Comparison of ENCODE assay signal across 9 mouse cellular contexts in the genomic region with DNA sequence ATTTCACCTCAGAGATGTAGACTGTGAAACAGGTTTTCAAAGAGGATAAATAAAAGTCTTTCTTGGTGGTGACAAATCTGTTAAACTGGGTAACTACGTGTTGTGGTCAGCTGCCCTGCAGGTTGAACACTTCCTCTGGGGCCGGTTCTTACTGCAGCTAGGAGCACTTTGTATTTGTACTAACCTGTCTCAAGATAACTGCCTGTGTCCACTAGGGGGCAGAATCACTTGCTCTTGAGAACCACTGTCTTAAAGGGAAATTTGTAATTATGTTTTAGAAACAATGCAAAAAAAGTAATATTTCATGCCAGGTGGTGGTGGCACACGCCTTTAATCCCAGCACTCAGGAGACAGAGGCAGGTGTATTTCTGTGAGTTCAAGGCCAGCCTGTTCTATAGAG. TPM values are rescaled to one million over a fixed set of nuclear protein-coding genes. Genes with fewer than 3 reads are reported as not detected.
A peak's percentile ranks its signal among the peaks of the same experiment; 100 is the strongest.
DNase-seq lines count a peak whose midpoint lies in the region; ATAC-seq lines count a peak whose summit lies in the region.
"Had no signal": no experiment of that assay in that cellular context is flagged by ENCODE, and none has a peak within 500 bp of the region (broad histone marks: within the 10 kb centered on the region; RNA-seq: fewer than 3 reads in every experiment).

No protein-coding gene starts in this region.

- no peak overlapping the region for H3K9ac ChIP-seq in hindbrain, embryonic 14.5 days
- no peak overlapping the region for H3K9ac ChIP-seq in hindbrain, embryonic 16.5 days (ENCODE audit: low read depth, low read length)
- no peak overlapping the region for H3K9ac ChIP-seq in embryonic facial prominence, embryonic 11.5 days (replicated peaks; ENCODE audit: low read length)
- H3K9ac ChIP-seq: liver, embryonic 15.5 days had no signal

- H3K36me3 ChIP-seq in hindbrain, embryonic 14.5 days (replicated peaks; ENCODE audit: control insufficient read depth, insufficient read depth) = 0 out of 2 replicates have a peak, but pooled peaks cover 4% of the 10 kb centered on the region
- H3K36me3 ChIP-seq in hindbrain, embryonic 16.5 days (ENCODE audit: control insufficient read depth, insufficient read depth, low read length) = no peaks in the 10 kb centered on the region
- H3K36me3 ChIP-seq in embryonic facial prominence, embryonic 11.5 days (replicated peaks; ENCODE audit: control insufficient read depth, insufficient read depth, low read depth, low read length) = peaks cover 2% of the 10 kb centered on the region; the same call in 1 of the 2 replicates

- ATAC-seq in hindbrain, embryonic 14.5 days (ENCODE audit: low FRiP score) = no peak
- ATAC-seq in hindbrain, embryonic 16.5 days = no peak
- no peak for ATAC-seq in embryonic facial prominence, embryonic 11.5 days (replicated peaks; ENCODE audit: insufficient number of reproducible peaks, low FRiP score, low TSS enrichment, low read depth)

- no peaks in the 10 kb centered on the region for H3K4me1 ChIP-seq in hindbrain, embryonic 14.5 days (replicated peaks; ENCODE audit: control insufficient read depth, insufficient read depth, low read length)
- H3K4me1 ChIP-seq in hindbrain, embryonic 16.5 days (ENCODE audit: control insufficient read depth, insufficient read depth, low read depth, low read length) = no peaks in the 10 kb centered on the region
- H3K4me1 ChIP-seq in embryonic facial prominence, embryonic 11.5 days (ENCODE audit: control insufficient read depth, insufficient read depth, low read length) = no peaks in the 10 kb centered on the region
- H3K4me1 ChIP-seq: liver, embryonic 15.5 days had no signal

- no peak overlapping the region for H3K4me3 ChIP-seq in hindbrain, embryonic 14.5 days (replicated peaks; ENCODE audit: low read length)
- H3K4me3 ChIP-seq in hindbrain, embryonic 16.5 days (ENCODE audit: low read length) = no peak overlapping the region
- H3K4me3 ChIP-seq in embryonic facial prominence, embryonic 11.5 days (ENCODE audit: low read depth, low read length) = no peak overlapping the region
- H3K4me3 ChIP-seq: liver, embryonic 15.5 days had no signal

- peak; percentile 59 for DNase-seq in hindbrain, embryonic 14.5 days (ENCODE audit: low spot score)
- peak; percentile 85 for DNase-seq in CD4-positive, CD25-positive, alpha-beta regulatory T cell, adult 2 months (ENCODE audit: low read depth, low spot score)
- peak; percentile 36 to 51 for DNase-seq in adrenal gland, adult 18-20 months (ENCODE audit: low spot score in 2 of 2)
- peak; percentile 82 for DNase-seq in embryonic facial prominence, embryonic 11.5 days (ENCODE audit: low spot score)
- peak; percentile 50 for DNase-seq in large intestine, adult 2 months (ENCODE audit: low read depth, low spot score)
- DNase-seq in natural killer cell, adult 2 months (ENCODE audit: low spot score in 2 of 2) = peak; percentile 73 to 79
- DNase-seq in yolk sac, embryonic 10.5 days (ENCODE audit: low spot score) = peak; percentile 26

- H3K27me3 ChIP-seq in hindbrain, embryonic 14.5 days (ENCODE audit: control insufficient read depth, insufficient read depth, low read length) = no peaks in the 10 kb centered on the region
- no peaks in the 10 kb centered on the region for H3K27me3 ChIP-seq in hindbrain, embryonic 16.5 days (replicated peaks; ENCODE audit: control insufficient read depth, insufficient read depth, low read length)
- no peaks in the 10 kb centered on the region for H3K27me3 ChIP-seq in embryonic facial prominence, embryonic 11.5 days (ENCODE audit: control insufficient read depth, insufficient read depth, low read length)
- H3K27me3 ChIP-seq: liver, embryonic 15.5 days had no signal

- no peaks in the 10 kb centered on the region for H3K9me3 ChIP-seq in hindbrain, embryonic 14.5 days (ENCODE audit: control insufficient read depth, low read length)
- no peaks in the 10 kb centered on the region for H3K9me3 ChIP-seq in hindbrain, embryonic 16.5 days (ENCODE audit: control insufficient read depth, low read length)
- no peaks in the 10 kb centered on the region for H3K9me3 ChIP-seq in embryonic facial prominence, embryonic 11.5 days (replicated peaks; ENCODE audit: control insufficient read depth, low read length)
- H3K9me3 ChIP-seq: liver, embryonic 15.5 days had no signal

- H3K27ac ChIP-seq in hindbrain, embryonic 14.5 days = no peak overlapping the region
- H3K27ac ChIP-seq in hindbrain, embryonic 16.5 days (ENCODE audit: low read depth, low read length) = no peak overlapping the region
- H3K27ac ChIP-seq in embryonic facial prominence, embryonic 11.5 days (replicated peaks; ENCODE audit: low read depth, low read length) = no peak overlapping the region
- H3K27ac ChIP-seq: liver, embryonic 15.5 days had no signal

- 43% methylated on average over 3 of the region's 3 CpGs for WGBS in hindbrain, embryonic 14.5 days
- 54% methylated on average over 3 of the region's 3 CpGs for WGBS in hindbrain, embryonic 16.5 days
- 44% methylated on average over 3 of the region's 3 CpGs for WGBS in embryonic facial prominence, embryonic 11.5 days
- WGBS in large intestine, adult 2 months = 22% methylated on average over 3 of the region's 3 CpGs

- H3K4me2 ChIP-seq in hindbrain, embryonic 14.5 days (replicated peaks) = no peak overlapping the region
- H3K4me2 ChIP-seq in hindbrain, embryonic 16.5 days (ENCODE audit: low read length) = no peak overlapping the region
- no peak overlapping the region for H3K4me2 ChIP-seq in embryonic facial prominence, embryonic 11.5 days (ENCODE audit: low read depth, low read length)
- H3K4me2 ChIP-seq: liver, embryonic 15.5 days had no signal

RNA-seq across cellular contexts. Expression of a gene that starts 15.0 kb away (rescaled TPM):
- 4.1 and 5.1 TPM in 2 replicates for polyA plus RNA-seq in hindbrain, embryonic 14.5 days (2014; fragmentation: Nextera tagmentation; extraction: Ambion mirVana)
- 4.7 and 5.5 TPM in 2 replicates for polyA plus RNA-seq in hindbrain, embryonic 16.5 days (2015; fragmentation: Nextera tagmentation; extraction: Ambion mirVana)
- total RNA-seq in adrenal gland, adult 18-20 months (2021) = 10 to 100 TPM; 36.9 to 43.4 TPM
- polyA plus RNA-seq in embryonic facial prominence, embryonic 11.5 days (2014; fragmentation: Nextera tagmentation; extraction: Ambion mirVana) = 3.9 and 4.0 TPM in 2 replicates
- polyA plus RNA-seq in large intestine, adult 2 months (2012; rRNA removed) = 2.0 and 2.5 TPM in 2 replicates

RNA-seq across cellular contexts. Expression of a gene that starts 43.4 kb away (rescaled TPM):
- polyA plus RNA-seq in hindbrain, embryonic 14.5 days (2014; fragmentation: Nextera tagmentation; extraction: Ambion mirVana) = 10.5 and 12.5 TPM in 2 replicates
- polyA plus RNA-seq in hindbrain, embryonic 16.5 days (2015; fragmentation: Nextera tagmentation; extraction: Ambion mirVana) = 9.3 and 12.0 TPM in 2 replicates
- under 1 TPM; 0.70 to 0.76 TPM for total RNA-seq in adrenal gland, adult 18-20 months (2021)
- polyA plus RNA-seq in embryonic facial prominence, embryonic 11.5 days (2014; fragmentation: Nextera tagmentation; extraction: Ambion mirVana) = 97.4 and 110 TPM in 2 replicates
- 5.3 and 6.3 TPM in 2 replicates for polyA plus RNA-seq in large intestine, adult 2 months (2012; rRNA removed)

Comparison
In these comparisons a context has a peak if more than half of its experiments do, and no peak if none do; other contexts are left out.
1. DNase-seq: peak in every context shown above with its lines; median percentile 85 in CD4-positive, CD25-positive, alpha-beta regulatory T cell, adult 2 months; 82 in embryonic facial prominence, embryonic 11.5 days; 76 in natural killer cell, adult 2 months; 59 in hindbrain, embryonic 14.5 days; 50 in large intestine, adult 2 months; 44 in adrenal gland, adult 18-20 months; 26 in yolk sac, embryonic 10.5 days.